Mouse (Mus musculus): ENCODE measurements around the gene Adamts4.

Adamts4 gene

DNA sequence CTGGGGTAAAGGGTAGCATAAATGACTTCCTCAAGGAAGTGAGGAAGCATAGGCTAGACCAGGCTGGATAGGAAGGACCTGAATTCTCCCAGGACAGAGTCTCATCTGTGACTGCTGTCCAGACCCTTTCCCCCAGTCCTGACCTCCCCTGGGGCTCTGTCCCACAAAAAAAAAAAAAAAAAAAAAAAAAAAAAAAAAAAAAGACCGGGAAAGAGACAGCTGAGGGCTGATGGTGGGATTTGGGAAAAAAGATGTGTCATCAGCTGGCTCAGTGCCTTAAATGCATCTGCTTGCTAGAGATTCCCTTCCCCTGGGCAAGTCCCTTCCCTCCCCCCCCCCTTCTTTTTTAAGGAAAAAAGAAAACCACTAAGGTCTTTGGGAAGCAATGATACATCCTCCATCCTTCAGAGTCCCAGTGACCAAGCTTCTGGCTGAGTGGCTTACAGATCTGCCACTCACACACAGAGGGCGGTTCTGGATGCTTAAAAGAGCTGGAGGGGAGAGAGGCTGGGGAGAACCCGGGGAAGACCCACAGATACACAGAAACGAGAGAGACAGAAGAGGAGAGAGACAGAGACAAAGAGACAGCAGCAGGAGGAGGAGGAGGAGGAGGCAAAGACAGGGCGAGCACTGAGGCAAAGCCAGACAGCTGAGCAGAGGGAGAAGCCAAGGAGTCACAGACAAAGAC is at the start of gene Adamts4:
TSS of gene Adamts4 (plus strand) at position 509 of the 688 bp plus-strand sequence.
- DNase-seq (ENCODE audit: inconsistent ontology term): peak; percentile 85

DNA sequence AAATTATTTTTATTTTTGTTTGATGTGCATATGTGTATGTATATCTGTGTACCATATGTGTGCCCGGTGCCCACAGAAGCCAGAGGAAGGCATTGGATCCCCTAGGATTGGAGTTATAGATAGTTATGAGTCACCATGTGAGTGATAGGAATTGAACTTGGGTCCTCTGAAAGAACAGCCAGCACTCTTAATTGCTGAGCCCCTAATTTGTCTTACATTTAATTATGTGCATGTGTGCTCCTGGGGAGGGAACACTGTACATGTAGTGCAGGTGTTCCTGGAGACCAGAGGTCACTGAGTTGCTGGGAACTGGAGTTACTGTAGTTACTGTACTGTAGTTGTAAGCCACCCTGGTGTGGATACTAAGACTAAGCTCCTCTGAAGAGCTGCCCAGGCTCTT is 49.5 kb upstream of the Adamts4 start:
- no peak for DNase-seq (ENCODE audit: inconsistent ontology term)

DNA sequence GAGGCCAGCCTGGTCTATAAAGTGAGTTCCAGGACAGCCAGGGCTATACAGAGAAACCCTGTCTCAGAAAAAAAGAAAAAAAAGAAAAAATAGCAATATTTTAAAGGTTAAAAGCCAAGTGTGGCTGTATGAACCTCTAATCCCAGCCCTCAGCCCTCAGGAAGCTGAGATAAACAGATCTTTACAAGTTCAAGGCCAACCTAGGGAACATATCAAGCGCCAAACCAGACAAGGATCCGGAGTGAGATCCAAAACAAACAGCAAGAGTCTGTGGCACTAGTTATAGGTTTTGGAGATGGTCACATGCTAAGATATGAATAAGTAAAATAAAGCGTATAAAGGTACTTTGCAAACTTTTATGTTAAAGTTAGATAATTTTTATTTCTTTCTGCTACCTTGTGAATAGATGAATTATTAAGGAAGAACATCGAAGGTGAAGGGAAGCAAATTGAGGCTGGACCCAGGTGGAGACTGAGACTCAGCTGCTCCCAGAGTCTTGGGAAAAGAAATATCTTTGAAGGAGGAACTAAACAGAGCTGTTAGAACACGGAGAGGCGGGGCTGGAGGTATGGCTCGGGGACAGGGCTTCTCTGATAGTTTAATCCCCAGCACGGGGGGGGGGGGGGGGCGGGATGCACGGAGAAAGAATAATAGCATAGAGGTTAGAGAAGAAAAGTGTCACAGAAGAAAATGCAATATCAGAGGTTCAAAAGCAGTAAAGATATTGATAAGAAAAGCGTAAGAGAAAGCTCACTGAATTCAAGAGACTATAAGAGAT is 46.6 kb upstream of the Adamts4 start:
- DNase-seq (ENCODE audit: inconsistent ontology term): no peak

DNA sequence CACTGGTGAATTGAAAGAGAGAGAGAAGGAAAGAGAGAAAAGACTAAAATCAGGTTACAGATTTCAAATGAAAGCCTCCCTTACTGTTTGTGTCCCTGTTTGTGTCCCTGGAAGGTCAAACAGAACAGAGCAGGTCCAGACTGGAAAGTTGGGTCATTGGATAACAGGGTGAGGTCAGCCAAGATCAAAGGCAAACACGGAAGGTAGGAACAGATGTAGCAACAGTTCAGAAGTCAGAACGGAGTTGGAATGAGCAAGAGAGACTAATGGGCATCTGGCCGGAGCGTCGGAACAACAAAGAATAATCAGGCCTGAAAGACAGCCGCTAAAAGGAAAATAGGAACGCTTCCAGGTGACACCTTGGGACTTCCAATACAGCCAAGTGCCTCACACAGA is 46.0 kb upstream of the Adamts4 start:
- DNase-seq (ENCODE audit: inconsistent ontology term): no peak

DNA sequence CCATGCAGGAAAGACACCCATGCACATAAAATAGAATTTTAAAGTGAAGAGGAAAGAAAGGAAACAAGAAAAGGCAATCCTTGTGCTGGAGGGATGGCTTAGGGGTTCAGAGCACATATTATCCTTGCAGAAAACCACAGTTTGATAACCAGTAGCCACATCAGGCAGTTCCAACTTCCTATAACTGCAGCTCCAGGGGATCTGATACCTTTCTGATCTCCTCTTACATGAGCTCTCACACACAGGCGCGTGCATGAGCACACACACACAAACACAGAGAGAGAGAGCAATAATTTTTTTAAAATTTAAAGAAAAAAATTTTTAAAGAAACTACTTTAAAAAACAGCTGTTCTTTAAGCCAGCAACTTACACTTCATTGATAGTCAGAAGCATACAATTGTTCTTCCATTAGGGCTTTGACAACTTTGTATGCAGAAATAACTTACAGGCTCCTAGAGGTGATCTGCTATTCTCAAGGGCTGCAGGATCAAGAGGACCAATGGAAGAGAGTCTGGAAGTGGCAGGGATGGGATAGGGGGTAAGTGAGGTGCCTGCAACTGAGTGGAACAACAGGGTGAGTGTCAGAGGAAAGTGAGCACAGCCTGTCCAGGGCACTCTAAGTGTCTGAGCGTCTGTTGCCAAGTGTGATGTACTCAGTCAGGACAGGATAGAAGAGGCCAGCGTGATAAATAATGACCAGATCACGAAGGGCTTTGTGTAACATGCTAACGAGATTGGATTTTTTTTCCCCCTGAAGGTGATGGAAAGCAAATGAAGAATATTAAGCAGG is 44.3 kb upstream of the Adamts4 start:
- DNase-seq (ENCODE audit: inconsistent ontology term): no peak

DNA sequence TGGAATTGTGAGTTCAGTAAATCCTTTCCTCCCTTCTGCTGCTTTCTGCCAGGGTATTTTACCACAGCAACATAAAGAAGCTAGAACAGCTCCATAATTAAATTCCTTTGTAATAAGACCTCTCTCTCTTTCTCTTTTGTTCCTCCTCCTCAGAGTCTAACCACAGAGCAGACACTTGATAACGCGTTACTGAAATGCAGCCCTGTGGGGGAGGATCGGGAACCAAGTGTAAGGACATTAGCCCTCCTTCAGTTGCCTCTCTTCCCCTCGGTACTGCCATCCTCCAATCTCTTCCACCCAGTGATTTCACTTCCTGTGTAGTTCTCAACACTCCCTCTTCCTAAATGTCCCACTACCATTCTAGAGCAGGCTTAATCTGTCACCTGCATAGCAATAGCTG is 40.8 kb upstream of the Adamts4 start:
- DNase-seq (ENCODE audit: inconsistent ontology term): no peak

DNA sequence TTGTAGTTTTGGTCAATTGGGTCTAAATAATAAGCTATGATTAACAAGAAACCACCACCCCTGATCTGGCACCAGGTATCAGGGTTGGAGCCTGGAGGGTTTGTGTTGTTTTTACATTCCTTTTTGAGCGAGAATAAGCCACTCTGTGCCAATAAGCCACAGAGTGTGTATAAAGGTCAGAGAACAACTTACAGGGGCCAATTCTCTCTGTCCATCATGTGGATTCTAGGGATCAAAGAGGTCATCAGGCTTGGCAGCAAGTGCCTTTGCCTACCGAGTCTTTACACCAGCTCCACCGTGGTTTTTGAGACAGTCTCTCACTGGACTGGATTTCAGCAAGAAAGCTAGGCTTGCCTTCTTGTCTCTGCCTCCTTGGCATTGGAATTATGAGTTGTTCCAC is 37.4 kb upstream of the Adamts4 start:
- no peak for DNase-seq (ENCODE audit: inconsistent ontology term)

DNA sequence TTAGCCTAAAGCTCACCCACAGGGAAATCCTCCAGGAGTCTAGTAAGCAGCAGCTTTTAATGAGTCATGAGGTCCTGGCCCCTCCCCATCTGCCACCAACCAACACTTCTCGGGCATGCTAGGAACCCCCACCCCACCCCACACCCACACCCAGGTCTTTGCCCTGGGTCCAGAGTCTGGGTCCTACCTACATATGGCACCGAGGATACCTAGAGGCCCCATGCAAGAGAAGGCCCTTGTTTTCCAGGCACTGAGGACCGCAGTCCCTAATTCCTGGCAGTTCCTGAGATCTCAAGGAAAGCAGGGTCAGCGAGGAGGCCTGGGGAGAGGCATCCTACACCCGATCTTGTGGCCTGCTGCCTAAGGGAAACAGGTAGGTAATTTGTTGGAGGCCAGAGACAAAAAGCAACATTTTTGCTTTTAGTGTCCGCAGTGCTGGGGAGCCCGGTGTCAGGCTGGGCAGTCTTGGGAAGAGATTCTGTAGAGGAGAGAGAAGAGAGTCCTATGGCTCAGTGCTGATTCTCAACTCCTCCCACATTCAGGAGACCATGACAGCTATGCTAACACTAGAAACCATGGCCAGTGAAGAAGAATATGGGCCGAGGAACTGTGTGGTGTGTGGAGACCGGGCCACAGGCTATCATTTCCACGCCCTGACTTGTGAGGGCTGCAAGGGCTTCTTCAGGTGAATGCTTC is 36.3 kb upstream of the Adamts4 start, which contains the start of gene Nr1i3:
TSS of gene Nr1i3 (plus strand) at position 170 of the 696 bp plus-strand sequence.
- DNase-seq (ENCODE audit: inconsistent ontology term): no peak

DNA sequence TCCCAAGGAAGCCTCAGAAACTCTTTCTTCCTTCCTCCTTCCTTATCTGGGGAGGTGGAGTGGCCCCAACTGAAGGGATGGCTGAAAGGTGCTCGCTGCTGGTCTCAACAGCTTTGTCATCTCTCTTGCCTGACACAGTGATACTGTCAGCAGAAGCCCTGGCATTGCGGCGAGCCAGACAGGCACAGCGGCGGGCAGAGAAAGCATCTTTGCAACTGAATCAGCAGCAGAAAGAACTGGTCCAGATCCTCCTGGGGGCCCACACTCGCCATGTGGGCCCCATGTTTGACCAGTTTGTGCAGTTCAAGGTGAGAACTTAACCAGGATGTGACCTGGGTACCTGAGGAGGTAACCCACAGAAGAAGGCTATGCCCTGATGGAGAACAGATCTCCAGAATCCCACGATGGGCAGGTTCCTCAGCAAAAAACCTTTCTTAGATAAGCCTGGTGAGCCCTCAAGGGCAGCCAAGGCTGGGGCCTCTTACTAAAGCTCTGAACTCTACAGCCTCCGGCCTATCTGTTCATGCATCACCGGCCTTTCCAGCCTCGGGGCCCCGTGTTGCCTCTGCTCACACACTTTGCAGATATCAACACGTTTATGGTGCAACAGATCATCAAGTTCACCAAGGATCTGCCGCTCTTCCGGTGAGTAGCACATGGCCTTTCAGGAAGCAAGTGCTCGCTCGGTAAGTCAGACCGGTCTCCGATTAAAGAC is 33.8 kb upstream of the Adamts4 start:
- DNase-seq (ENCODE audit: inconsistent ontology term): no peak

DNA sequence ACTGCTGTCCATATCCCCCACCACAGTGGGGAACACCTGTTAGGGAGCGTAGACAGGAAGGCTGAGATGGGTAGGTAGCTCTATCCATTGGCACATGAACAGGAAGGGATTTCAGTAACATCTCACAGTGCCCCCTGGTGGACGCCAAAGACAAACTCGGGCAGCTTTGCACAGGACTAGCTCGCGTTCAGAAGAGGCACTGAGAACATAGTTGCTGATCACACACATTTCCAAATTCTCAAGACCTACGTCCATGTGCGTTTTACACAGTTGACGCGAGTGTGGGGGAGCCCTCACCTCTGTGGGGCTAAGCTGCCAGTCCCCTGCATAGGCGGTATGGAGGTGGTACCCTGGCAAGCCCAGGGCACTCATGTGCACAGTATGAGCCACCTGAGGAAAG is 29.4 kb upstream of the Adamts4 start:
- peak; percentile 76 for DNase-seq (ENCODE audit: inconsistent ontology term)

DNA sequence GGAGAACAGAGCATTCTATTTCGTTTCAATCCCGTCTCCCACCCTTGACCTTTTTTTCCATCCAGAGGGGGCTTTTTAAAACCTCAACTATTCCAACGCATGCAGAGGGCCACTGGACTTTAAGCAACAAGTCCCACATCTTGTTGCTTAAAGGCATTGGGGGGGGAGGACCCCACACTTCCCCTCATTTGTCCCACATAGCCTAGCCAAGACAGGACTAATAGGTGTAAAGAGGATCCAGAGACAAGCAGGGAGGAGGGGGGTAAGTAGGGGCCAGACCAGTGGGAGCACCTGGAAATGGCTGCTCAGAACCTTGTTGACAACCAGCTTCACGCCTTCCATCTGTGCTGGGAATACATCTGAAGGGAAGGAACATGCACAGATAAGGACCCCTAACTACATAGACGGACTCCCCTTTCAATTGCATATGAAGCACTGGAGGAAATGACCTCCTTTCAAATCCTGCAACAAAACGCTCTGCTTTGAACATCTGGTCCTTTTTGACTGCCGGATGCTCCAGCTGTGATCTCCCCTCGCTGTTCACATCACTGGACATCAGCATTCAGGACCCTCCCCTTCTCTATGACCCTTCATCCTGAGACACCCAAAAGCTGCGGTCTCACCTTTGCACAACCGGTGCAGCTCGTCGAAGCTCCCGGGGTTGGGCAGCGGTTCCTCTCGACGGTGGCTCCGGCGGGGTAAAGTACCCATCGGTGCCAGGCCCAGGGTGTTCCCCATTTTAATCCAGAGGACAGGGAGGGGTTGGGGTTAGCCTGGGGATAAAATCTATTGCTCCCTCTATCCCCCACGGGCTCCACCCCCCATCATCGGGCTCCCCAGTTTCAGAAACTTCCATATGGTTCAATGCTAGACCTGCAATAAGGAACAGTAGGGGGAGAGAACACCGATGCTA is 28.7 kb upstream of the Adamts4 start:
- no peak for DNase-seq (ENCODE audit: inconsistent ontology term)

DNA sequence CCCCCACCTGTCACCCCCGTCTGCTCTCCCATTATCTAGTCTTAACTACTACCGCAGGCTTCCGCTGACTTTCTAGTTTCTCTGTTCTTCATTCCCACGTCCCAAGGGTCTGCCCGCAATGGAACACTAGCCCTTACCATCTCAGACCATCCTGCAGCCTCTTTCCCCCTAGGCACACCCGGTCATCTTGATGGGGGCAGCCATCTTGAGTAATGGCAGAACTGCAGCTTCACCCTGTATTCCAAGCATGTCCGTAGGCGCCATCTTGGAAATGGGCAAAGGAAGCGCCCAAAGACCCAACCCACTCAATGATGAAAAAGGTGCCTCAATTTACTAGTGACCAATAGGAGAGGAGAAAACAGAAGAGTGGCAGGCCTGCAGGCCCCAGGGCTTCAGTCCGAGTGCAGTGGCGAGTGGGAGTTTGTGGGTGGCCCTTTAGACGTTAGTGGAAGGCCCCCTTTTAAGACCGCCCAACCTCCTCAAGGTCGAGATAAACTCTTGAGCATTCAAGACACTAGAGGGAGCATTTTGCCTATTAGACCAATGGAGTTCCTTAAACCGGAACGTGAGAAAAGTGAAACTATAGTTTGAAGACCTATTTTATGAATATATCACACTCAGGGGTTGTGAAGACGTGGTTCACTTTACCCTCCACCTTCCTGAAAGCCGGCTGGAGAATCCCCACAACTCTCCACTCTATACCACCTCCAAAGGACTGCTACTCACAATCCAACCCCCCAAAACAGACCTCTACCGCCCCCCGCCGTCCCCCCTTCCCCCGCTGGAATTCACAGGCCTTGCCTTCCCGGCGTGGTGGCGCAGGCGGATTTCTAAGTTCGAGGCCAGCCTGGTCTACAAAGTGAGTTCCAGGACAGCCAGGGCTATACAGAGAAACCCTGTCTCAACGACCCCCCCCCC is 27.7 kb upstream of the Adamts4 start, which contains the start of gene Tomm40l:
TSS of gene Tomm40l (minus strand) at position 277 of the 918 bp plus-strand sequence.
- DNase-seq (ENCODE audit: inconsistent ontology term): peak; percentile 98

DNA sequence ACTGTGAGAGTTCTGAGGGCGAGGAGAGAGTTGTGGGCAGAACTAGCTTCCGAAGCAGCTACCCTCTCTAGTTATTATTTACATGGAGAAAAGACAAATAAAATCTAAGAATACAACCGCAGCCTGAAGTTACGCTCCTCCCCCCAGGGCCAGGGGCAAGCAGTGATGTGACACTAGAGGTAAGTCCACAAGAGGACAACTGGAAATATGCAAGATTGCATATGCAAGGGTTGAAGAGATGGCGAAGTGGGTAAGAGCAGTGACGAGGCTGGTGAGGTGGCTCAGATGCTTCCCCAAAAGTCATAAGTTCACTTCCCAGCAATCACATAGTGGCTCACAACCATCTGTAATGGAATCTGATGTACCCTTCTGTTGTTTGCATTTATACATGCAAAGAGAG is 27.1 kb upstream of the Adamts4 start:
- DNase-seq (ENCODE audit: inconsistent ontology term): no peak

DNA sequence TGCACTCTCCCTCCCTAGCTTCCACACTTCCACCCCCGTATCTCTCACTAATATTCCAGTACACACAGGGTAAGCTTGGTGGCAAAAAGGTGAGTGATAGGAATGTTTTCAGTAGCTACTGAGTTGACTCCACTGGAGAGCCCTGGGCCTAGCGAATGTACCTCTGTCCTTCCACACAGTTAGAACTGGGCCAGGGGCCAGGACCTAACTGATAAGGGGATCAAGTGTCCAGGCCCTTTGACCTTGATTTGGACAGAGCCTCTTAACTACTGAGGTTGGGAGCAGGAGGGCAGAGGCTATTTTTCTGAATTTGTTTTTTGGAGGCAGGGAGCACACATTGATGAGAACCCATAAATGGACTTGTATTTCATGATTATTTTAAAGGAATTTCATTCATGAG is 26.4 kb upstream of the Adamts4 start:
- DNase-seq (ENCODE audit: inconsistent ontology term): no peak

DNA sequence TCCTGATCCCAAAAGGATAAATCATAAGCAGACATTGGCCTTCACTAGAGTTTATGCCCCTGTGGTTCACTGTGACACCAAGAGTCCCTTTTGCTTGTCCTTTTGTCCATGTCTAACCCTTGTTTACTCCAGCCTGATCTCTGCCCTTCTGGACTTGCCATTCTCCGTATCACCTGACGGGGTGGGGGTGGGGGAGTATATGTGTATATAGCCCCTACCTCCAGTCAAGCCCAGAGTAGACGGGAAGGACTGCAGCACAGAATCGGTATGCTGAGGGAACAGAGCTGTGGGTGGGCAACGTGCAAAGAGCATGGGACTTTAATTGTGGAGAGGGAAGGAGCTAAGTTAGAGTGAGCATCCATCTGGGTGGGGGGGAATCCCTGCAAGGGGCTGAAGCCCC is 25.4 kb upstream of the Adamts4 start, which contains the start of gene Apoa2:
TSS of gene Apoa2 (plus strand) at position 198 of the 400 bp plus-strand sequence.
- DNase-seq (ENCODE audit: inconsistent ontology term): no peak

DNA sequence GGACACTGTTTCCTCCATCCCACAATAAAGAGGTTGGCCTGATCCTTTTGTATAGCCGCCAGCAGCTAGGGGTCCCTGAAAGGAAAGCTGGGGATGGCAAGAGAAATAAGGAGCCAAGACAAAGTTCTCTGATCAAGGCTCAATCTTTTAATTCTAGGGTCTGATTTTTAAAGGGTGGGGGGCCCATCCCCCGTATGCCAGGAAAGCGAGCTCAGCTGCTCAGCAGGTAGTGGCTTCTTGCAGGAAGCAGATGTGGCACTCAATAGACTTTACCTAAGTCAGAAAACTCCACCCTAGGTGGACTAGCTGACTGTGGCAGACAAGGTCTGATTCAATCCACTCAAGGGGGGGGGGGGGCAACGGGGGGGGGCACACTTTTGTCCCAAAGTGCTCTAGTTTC is 23.4 kb upstream of the Adamts4 start:
- no peak for DNase-seq (ENCODE audit: inconsistent ontology term)

DNA sequence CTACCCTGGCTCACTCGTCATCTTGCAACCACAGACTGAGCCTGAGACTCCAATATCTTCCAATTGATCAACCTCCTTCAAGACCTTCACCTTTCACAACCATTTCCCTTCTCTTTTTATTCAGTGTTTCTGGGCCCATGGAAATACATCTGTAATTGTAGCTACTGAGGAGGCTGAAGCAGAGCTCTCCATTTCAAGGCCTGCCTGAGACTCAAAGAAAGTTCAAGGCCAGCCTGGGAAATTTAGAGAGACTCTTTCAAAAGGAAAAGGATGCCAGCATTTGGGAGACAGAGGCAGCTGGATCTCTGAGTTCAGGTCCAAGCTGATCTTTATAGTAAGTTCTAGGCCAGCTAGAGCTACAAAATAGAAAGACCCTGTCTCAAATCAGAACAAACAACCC is 22.3 kb upstream of the Adamts4 start:
- no peak for DNase-seq (ENCODE audit: inconsistent ontology term)

DNA sequence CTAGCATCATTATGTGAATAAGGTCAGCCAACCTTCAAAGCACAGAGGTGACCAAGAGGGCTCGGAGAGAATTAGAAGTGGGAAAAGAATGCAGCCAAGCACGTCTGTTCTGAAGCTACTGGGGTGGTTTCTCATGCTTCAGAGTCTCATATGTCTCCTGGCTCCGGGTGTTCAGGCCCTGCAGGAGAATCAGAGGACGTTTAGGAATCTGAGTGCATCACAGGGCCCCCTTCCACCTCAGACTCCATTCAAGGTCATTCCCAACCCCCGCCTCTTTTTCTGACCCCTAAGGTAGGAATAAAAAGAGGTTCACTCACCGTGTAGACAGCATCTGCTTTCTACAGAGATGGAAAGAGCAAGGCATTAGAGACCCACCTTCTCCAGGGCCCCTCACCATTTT is 20.5 kb upstream of the Adamts4 start:
- no peak for DNase-seq (ENCODE audit: inconsistent ontology term)

DNA sequence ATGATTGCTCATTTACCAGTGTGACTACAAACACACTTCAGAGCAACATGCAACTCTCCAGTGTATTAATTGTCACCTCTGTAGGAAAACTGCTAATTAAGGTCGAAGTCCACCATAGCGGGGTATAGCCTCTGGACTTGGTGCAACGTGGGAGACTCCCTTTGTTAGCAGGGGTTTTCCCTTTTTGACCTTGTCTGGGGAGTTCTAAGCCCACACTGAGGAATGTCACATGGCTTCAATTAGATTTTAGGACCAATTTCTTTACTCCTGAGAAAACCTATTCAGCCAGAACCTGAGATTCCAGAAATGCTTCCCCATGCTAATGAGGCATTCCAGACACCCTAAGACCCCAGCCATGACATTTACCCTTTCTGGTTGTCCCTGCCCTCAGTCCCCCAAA is 20.0 kb upstream of the Adamts4 start:
- peak; percentile 43 for DNase-seq (ENCODE audit: inconsistent ontology term)
